Mouse (Mus musculus): ENCODE results near the gene Nop16.

Gene Nop16

DNA sequence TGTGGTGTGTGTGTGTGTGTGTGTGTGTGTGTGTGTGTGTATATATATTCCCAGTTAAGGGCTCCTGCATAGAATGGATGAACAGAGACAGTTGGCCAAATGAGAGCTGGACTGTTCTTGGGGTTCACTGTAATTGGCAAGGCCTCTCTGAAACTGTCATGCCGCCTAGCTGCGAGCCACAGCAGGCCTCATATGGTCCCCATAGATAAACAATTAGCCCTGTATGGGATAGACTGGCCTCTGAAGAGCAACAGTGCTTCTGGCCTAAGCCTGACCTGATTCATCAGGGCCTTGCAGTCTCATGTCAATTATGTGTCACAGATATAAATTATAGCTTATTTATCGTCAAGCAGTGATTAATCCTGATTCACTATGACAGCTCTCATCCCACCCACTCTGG lies 18.1 kb upstream of the Nop16 start:
- ChIA-PET CTCF (interaction anchor here (0.6 to 1.7 kb wide), 6 partner anchors 8 to 1658 kb away, joined by 3 to 8 read pairs (median 6); partner anchors contain the start of gene 4833439L19Rik (in 1 of the 4)), POLR2A (interaction anchor here in 3 of 4 experiments (0.6 to 4.8 kb wide), 26 partner anchors 8 to 104 kb away, joined by 3 to 53 read pairs (median 5); partner anchors contain the start of genes Faf2 (in 2 of the 3), Higd2a (in 2 of the 3), Nop16 (in 2 of the 3) and Arl10 (in 1 of the 3))

DNA sequence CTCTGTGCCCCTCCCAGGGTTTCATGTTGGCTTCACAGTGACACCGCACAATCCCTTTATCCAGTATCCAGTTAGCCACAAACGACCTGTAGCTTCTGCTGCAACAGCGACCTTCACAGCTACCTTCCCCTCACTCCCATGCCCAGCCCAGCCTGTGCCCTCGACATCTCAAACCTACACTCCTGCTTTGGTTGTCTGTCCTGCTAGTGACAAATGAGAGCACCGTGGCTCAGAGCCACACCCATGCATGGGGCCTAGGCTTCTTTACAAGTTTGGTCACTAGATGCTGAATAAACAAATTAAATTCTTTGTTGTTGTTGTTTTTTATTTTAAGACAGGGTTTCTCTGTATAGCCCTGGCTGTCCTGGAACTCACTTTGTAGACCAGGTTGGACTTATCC lies 17.3 kb upstream of the Nop16 start:
- ChIA-PET CTCF (interaction anchor here in 1 of 4 experiments (0.7 kb wide), 1 partner anchor 159 kb away, joined by 3 read pairs; no protein-coding TSS in a partner anchor), POLR2A (interaction anchor here in 3 of 4 experiments (0.6 to 4.1 kb wide), 7 partner anchors 9 to 46 kb away, joined by 3 to 46 read pairs (median 3); partner anchors contain the start of genes Higd2a (in 2 of the 3), Nop16 (in 2 of the 3) and Faf2 (in 1 of the 3))

DNA sequence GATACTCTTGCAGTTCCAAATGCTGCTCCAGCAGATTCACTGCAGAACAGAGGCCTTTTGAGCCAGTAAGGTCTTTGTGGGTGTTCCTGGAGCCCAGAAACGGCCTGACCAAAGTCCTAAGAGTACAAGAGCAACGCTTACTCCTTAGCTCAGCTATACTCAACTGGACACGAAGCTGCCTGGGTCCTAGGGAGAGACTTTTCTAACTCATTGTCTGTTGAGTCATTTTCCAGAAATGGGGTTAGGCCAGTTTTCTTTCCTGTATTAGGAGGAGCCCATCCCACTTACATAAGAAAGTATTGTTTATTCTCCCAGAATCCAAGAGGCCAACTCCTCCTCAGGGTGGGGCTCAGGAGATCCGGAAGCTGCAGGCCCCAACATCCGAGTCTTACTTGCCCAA lies 15.5 kb upstream of the Nop16 start:
- CTCF ChIA-PET = interaction anchor here in 1 of 4 experiments (1.1 kb wide), 1 partner anchor 158 kb away, joined by 4 read pairs; no protein-coding TSS in a partner anchor
- POLR2A ChIA-PET = interaction anchor here in 3 of 4 experiments (1.0 to 4.9 kb wide), 19 partner anchors 8 to 101 kb away, joined by 3 to 54 read pairs (median 4); partner anchors contain the start of genes Higd2a (in 3 of the 3), Nop16 (in 3 of the 3), Faf2 (in 2 of the 3) and Simc1 (in 1 of the 3)

DNA sequence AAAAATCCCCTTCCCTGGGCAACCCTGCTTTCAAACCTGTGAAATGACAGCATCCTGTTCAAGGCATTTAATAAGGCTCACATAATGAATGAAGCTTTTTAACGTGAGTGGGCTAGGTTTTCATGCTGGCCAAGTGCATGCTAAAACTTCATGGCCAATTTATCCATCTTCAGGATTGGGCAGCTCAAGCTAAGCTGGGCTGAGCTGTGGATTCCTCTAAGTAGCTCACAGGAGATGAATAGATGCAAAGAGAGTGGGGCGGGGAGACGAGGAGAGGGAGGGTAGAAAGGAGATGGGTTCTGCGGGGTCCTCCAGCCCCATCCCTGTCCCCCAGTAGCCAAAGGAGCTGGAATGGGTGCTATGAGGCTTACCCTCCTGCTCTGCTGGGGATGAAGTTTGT lies 14.3 kb upstream of the Nop16 start:
- POLR2A ChIA-PET = interaction anchor here in 3 of 4 experiments (0.7 to 4.9 kb wide), 23 partner anchors 9 to 283 kb away, joined by 3 to 54 read pairs (median 4); partner anchors contain the start of genes Higd2a (in 3 of the 3), Nop16 (in 3 of the 3), 4833439L19Rik (in 1 of the 3) and Faf2 (in 1 of the 3)

DNA sequence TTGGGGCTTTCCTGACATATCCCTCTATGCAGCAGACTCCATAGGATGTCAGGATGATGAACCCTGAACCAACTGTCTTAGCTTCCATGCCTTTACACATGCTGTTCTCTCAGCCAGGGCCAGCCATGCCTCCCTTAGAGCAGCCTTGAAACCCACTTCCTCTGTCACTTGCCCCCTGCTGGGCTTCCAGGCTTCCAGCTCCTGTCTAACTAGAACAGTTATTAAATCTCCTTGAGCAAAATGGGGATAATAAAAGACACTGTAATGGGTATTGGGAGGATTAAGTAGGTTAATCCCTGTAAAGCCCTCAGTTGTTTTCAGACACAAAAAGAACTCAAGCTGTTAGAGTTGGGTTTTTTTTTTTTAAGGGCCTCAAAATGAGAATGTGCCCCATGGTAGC lies 13.6 kb upstream of the Nop16 start:
- POLR2A ChIA-PET = interaction anchor here in 3 of 4 experiments (0.7 to 4.9 kb wide), 20 partner anchors 8 to 157 kb away, joined by 3 to 54 read pairs (median 5); partner anchors contain the start of genes Higd2a (in 3 of the 3), Nop16 (in 3 of the 3), 4833439L19Rik (in 1 of the 3) and Faf2 (in 1 of the 3)
- CTCF ChIA-PET = interaction anchor here in 2 of 4 experiments (0.6 to 1.0 kb wide), 2 partner anchors 11 to 29 kb away, joined by 3 to 5 read pairs; no protein-coding TSS in a partner anchor

More for the DNA sequence above, 14.3 kb upstream of the Nop16 start:
- CTCF ChIA-PET = interaction anchor here in 2 of 4 experiments (0.6 to 1.4 kb wide), 2 partner anchors 136 to 233 kb away, joined by 4 read pairs; partner anchors contain the start of genes Cplx2 (in 1 of the 2) and Thoc3 (in 1 of the 2)

DNA sequence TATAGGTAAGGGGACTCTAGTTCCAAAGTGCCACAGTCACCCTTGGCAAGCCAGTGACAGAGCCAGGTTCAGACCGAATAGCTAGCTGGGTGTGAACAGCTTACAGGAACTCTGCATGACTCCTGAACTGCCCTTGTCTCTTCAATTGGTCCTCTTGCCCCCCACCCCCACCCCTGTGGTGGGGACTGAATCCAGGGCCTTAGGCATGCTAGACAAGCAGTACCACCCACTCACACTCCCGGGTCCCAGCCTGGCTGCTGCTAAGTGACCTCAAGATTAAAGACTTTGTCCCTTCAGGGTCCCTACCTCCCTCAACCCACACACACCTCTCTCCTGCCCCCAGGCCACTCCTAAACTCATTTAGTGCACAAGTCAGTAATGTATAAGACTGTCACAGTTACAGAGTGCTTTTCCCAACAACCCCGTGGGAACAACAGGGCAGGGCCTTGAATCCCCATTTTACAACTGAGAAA lies 12.8 kb upstream of the Nop16 start:
- CTCF ChIA-PET = interaction anchor here in 2 of 4 experiments (0.6 to 1.0 kb wide), 2 partner anchors 30 to 37 kb away, joined by 3 to 6 read pairs; partner anchors contain the start of gene 4833439L19Rik (in 1 of the 2)
- POLR2A ChIA-PET = interaction anchor here in 2 of 4 experiments (0.6 to 4.9 kb wide), 11 partner anchors 9 to 143 kb away, joined by 3 to 54 read pairs (median 4); partner anchors contain the start of genes Higd2a (in 2 of the 2), Nop16 (in 2 of the 2), Arl10 (in 1 of the 2) and Cltb (in 1 of the 2)

DNA sequence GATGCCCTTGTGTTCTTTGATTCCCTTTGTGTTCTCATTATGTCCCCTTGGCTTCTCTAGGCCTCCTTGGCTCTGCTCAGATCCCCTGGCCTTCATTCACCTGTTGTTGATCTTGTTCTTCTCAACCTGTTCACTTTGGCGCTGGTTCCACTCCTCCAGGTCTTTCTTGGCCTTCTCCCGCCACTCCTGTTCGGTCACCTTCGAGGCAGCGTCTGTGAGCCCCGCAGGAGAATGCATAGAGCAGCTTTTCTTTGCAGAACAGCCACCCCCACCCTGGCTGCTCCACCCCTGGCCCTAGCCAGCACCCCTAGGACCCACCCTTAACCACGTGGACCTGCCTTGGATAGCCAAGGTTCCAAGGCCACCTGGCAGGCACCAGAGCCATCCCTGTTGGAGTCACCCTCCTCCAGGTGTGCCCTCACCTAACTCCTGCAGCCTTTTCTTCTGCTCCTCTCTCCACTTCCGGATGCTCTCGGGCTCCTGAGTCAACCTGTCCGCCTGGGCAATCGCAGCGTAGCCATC lies 8.8 kb upstream of the Nop16 start:
- CTCF ChIA-PET = interaction anchor here in 1 of 4 experiments (0.6 kb wide), 1 partner anchor 17 kb away, joined by 3 read pairs; no protein-coding TSS in a partner anchor

DNA sequence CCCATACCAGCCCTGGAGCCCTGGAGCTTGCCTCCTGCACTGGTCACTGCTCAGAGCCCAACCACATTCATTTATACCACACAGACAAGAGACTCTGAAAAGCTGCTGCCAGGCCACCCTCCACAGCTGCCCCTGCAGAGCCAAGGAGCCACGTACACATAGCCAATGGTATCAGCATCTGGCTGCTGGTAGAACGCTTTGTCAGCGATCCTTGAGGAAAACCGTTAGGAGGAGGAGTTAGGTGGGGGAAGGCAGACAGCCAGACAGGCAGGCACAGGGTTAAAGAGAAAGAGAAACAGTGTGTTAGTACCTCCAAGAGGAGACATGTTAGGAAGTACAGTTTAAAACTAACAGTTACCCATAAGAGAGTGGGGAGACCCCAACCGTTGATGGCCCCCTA lies 7.0 kb upstream of the Nop16 start:
- POLR2A ChIA-PET = interaction anchor here in 2 of 4 experiments (0.5 to 2.5 kb wide), 7 partner anchors 9 to 69 kb away, joined by 3 to 9 read pairs (median 3); partner anchors contain the start of gene Faf2 (in 1 of the 2)
- CTCF ChIA-PET = no interaction called here

More for the DNA sequence above, 8.8 kb upstream of the Nop16 start:
- POLR2A ChIA-PET = interaction anchor here in 1 of 4 experiments (0.6 kb wide), 1 partner anchor 420 kb away, joined by 7 read pairs; no protein-coding TSS in a partner anchor

DNA sequence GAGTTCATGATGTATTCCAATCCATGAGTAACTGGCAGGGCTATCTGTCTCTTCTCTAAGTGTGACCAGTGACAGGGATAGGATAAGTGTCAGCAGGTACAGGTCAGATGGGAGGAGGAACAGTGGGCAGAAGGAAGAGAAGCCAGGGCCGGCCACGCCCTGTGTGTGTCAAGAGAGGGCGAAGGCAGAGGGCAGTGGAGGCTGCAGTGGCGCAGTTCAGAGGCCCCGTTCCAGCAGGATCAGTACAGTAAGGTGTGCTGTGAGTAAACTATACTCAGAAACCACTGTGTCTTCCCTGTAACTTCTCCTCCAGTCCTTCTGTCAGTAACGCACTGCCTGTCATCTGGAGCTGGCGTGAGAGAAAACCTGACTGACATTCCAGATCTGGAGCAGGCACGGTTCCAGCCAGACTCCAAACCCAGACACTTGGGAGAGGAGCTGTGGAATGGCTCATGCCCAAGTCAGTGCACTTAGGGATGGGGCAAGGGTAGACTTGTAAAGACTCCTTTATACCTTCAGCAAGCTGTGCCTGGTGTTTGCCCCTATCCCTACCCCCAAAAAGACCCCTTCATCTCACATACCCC lies 6.3 kb upstream of the Nop16 start:
- POLR2A ChIA-PET = interaction anchor here in 2 of 4 experiments (0.6 to 2.5 kb wide), 6 partner anchors 9 to 69 kb away, joined by 3 to 9 read pairs (median 6); no protein-coding TSS in a partner anchor
- CTCF ChIA-PET = no interaction called here

DNA sequence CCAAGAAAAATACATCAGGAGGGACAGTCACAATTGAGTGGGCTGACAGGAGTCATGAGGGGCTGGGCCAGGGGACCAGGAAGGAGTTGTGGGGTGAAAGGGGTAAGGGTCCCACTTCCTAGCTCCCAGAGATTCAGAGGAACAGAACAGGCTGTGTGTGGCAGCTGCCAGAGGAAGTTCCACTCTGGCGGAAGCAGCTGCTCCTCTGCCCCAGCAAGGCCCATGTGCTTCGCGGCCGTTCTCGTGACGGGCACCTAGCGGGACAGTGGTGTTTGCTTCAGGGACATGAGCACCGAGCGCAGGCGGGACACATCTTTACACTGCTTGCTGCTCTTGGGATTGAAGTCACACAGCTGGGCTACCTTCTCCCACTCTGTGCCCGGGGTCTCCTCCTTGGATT lies 3.7 kb upstream of the Nop16 start:
- ChIA-PET POLR2A (interaction anchor here in 3 of 4 experiments (0.6 to 5.3 kb wide), 9 partner anchors 8 to 136 kb away, joined by 3 to 54 read pairs (median 5); partner anchors contain the start of gene 4833439L19Rik (in 1 of the 3)), CTCF (interaction anchor here in 1 of 4 experiments (0.6 kb wide), 1 partner anchor 33 kb away, joined by 3 read pairs; no protein-coding TSS in a partner anchor)

DNA sequence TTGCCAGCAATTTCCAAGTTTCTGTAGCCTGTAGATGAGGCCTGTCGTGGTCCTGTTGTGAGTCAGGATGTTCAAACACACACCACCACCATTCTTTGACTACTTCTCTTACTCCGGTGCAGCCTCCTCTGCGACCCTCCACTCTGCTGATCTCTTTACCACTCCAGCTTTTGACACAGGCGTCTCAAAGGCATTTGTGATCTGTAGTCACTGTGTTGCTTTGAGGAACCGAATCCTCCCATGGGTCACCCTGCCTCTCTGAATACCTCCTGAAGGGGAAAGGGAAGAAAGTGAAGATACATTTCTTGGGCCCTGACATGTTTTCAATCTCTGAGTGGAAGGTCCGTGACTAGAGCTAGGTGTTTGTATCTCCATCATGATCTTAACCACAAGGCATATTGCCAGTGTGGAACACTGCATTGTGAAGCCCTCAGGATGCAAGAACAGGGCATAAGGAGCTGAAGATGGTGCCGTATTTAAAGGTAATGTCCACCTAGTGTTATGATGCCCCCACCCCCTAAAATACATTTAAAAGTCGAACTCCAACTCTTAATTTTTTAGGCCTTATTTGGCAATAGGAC lies 2.0 kb upstream of the Nop16 start:
- CTCF ChIA-PET = interaction anchor here in 1 of 4 experiments (1.0 kb wide), 1 partner anchor 26 kb away, joined by 3 read pairs; no protein-coding TSS in a partner anchor
- POLR2A ChIA-PET = interaction anchor here in 2 of 4 experiments (0.8 to 5.3 kb wide), 14 partner anchors 10 to 118 kb away, joined by 3 to 58 read pairs (median 14); partner anchors contain the start of genes 4833439L19Rik (in 1 of the 2), Arl10 (in 1 of the 2), Cltb (in 1 of the 2) and Faf2 (in 1 of the 2)

DNA sequence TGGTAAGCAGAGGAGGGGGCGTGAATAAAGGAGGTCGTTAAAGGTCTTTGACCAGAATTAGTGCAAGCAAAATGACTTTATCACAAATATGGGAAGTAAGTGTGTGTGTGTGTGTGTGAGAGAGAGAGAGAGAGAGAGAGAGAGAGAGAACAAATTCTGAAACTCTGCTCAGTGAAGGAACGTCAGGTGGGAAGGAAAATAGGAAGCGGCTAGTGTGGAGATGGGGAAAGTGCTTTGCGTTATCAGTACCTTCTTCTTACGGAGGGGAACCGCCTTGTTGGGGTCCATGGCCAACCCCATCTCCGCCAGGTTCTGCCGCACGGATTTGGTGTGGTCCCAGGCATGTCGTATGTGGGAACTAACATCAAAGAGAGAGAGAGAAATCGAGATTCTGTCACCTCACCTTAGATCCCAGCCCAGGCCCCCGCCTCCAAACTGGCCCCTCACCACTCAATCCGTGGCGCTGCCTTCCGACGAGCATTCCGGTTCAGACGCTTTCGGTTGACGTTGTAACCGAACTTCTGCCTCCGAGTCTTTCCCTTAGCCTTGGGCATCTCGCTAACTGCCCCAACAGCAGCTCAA lies 385 bp downstream of the Nop16 start:
- ChIA-PET POLR2A (interaction anchor here (0.5 to 5.3 kb wide), 66 partner anchors 11 to 953 kb away, joined by 3 to 82 read pairs (median 5); partner anchors contain the start of genes Arl10 (in 3 of the 4), Cltb (in 3 of the 4), Faf2 (in 2 of the 4) and Simc1 (in 2 of the 4)), CTCF (interaction anchor here in 3 of 4 experiments (0.7 to 1.7 kb wide), 8 partner anchors 11 to 32 kb away, joined by 3 to 6 read pairs (median 3); partner anchors contain the start of genes Faf2 (in 2 of the 3), 4833439L19Rik (in 1 of the 3) and Arl10 (in 1 of the 3))

DNA sequence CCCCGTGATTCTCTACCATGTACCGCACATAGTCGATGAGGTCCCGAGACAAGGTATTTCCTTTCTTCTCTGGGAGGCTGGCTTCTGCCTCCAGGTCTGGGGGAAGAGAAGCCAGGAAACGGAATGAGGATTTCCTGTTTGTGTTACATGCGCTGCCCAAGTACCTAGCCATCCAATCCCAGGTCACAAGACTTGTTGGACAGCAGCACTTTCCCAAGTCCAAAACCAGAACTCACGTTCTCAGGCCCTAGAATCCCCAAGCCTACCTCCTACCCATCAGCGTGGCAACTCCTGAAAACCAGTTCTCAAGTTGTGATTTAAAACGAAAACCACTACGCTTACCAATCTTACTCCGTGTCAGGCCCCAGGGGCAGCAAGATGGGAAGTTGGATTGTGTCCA lies 4.1 kb downstream of the Nop16 start:
- POLR2A ChIA-PET = interaction anchor here in 3 of 4 experiments (0.6 to 2.7 kb wide), 8 partner anchors 10 to 466 kb away, joined by 3 to 11 read pairs (median 4); partner anchors contain the start of genes Arl10 (in 2 of the 3) and Simc1 (in 1 of the 3)
- CTCF ChIA-PET = no interaction called here

DNA sequence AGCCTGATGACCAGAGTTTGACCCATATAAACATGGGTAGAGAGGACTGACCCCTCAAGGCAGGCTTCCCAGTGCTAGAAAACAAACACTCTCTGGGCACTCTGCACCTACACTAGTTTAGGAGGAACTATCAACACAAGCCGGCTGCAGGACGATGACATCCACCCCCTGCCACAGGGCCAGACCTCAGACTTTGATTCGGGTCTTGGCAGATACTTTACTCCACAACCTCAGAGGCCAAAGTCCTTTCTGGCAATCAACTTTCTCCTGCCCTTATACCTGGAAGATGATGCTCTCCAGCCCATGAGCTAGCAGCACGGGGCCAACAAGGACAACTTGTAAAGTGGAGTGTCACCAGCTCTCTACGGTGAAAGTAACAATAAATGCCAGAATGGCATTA lies 7.0 kb downstream of the Nop16 start:
- ChIA-PET POLR2A (interaction anchor here in 2 of 4 experiments (0.6 to 1.4 kb wide), 5 partner anchors 8 to 1647 kb away, joined by 3 to 4 read pairs (median 4); partner anchors contain the start of genes Arl10 (in 1 of the 2) and Faf2 (in 1 of the 2)), CTCF (interaction anchor here in 1 of 4 experiments (0.7 kb wide), 1 partner anchor 39 kb away, joined by 3 read pairs; no protein-coding TSS in a partner anchor)

DNA sequence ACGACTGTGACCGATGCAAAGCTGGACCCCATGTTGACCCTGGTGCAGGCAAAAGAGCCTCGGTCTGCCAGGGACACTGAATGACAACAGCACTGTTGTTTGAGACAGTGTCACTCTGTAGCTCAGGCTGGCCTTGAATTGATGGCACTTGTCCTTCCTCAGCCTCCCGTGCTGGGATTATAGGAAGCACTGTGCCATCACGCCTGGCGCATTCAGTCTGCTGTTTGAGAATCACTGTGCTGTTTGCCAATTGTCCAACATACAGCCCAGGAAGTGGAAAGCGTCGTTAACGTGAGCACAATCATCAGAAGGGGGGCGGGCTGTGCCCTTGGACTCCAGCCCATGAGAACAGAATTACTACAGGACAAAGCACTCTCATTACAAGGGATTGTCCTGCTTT lies 7.8 kb downstream of the Nop16 start:
- ChIA-PET CTCF (no interaction called here), POLR2A (interaction anchor here in 3 of 4 experiments (0.6 to 8.8 kb wide), 8 partner anchors 8 to 135 kb away, joined by 3 to 82 read pairs (median 4); partner anchors contain the start of genes Higd2a (in 2 of the 3), Nop16 (in 2 of the 3) and Faf2 (in 1 of the 3))

DNA sequence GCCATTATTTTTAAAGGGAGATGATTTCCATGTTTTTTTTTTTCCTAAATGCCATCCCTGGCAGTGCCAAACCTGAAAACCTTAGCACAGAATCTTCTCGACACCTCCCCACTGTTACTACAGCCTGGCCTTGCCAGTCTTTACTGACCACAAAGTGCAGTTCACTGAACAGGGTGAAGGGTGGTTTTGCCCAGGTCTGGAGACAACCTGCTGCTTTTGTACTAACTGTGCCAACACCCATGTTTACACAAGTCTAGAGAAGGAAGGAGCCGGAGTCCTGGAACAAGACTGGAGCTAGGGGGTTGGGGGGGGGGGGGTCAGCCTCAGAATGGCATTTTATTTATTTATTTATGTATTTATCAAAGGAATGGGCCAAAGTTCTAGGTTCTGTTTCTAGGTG lies 8.5 kb downstream of the Nop16 start:
- ChIA-PET CTCF (interaction anchor here in 2 of 4 experiments (0.7 to 3.1 kb wide), 2 partner anchors 16 to 18 kb away, joined by 3 to 8 read pairs; partner anchors contain the start of gene 4833439L19Rik (in 1 of the 2)), POLR2A (interaction anchor here in 2 of 4 experiments (0.7 to 8.8 kb wide), 6 partner anchors 9 to 133 kb away, joined by 3 to 82 read pairs (median 5); partner anchors contain the start of genes Higd2a (in 2 of the 2) and Nop16 (in 2 of the 2))
